Mouse (Mus musculus): ENCODE data around the gene Cdh18. TPM values are rescaled to one million over a fixed set of nuclear protein-coding genes. Genes with fewer than 3 reads are reported as not detected.
"Not testable (repeated sequence)": the region's sequence is repeated elsewhere in the genome, so short reads cannot be mapped to it uniquely, and the experiment has no call there.

The Cdh18 gene
- polyA plus RNA-seq, 1 experiment from 2014 or later = 1.3 TPM

DNA sequence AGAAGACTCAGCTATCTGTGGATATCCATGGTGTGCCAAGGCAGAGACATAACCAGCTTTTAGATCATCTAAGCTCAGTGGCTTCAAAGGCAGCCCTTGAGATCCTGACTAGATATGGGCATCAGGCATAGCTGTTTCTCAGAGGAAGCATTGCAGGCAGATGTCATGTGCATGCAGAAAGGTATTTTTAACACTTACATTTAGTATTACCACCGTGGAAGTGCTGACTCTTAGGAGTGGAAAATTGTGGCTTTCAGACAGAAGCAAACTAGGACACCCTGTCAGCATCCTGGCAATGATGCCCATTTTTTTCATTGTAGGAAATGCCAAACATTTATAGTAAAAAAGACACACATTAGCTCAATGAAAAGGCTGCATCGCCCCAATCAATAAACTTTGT is 503.2 kb downstream of the Cdh18 start:
- DNase-seq (ENCODE audit: low spot score) (no peak), ATAC-seq (ENCODE audit: low FRiP score) (no peak)
- 86% methylated on average over 2 of the region's 2 CpGs for WGBS
- Histone ChIP-seq H3K27me3 (ENCODE audit: control insufficient read depth, insufficient read depth, low read length) (no peaks in the 10 kb centered on the region), H3K4me3 (ENCODE audit: low read depth, low read length) (no peak overlapping the region), H3K4me1 (replicated peaks; ENCODE audit: control insufficient read depth, insufficient read depth, low read length) (no peaks in the 10 kb centered on the region), H3K36me3 (ENCODE audit: control insufficient read depth, insufficient read depth, low read length) (no peaks in the 10 kb centered on the region), H3K9ac (ENCODE audit: low read depth, low read length) (no peak overlapping the region), H3K27ac (ENCODE audit: low read depth, low read length) (no peak overlapping the region), H3K4me2 (replicated peaks; ENCODE audit: low read depth, low read length) (no peak overlapping the region), H3K9me3 (ENCODE audit: control insufficient read depth, low read length) (no peaks in the 10 kb centered on the region)

DNA sequence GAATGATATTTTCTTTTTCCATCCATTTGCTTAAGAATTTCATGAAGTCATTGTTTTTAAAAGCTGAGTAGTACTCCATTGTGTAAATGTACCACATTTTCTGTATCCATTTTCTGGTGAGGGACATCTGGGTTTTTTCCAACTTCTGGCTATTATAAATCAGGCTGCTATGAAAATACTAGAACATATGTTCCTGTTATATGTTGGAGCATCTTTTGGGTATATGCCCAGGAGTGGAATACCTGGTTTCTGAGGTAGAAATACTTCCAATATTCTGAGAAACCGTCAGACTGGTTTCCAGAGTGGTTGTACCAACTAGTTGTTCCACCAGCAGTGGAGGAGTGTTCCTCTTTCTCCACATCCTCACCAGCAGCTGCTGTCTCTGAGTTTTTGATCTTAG is 536.5 kb downstream of the Cdh18 start:
- 91% methylated on average over 1 of the region's 1 CpGs for WGBS

DNA sequence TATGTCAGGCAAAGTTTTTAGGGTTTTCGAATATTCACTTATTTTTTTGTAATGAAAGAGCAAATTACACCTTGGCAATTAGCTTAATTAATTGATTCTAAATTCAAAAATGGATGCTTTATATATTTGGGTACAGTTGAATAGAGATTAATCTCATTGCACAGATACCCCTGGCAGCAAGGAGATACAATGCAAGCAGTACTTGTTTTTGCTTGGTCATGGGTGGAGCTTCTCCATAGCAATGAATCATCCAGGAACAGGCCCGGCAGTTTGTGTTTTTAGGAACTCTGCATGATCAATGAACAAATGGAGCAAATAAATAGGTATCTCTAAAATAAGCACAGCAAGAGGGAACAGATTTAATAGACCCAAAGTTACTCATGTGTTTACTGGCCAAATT is 538.7 kb downstream of the Cdh18 start:
- H3K36me3 ChIP-seq (ENCODE audit: control insufficient read depth, insufficient read depth, low read length) = no peaks in the 10 kb centered on the region
- no peaks in the 10 kb centered on the region for H3K27me3 ChIP-seq (ENCODE audit: control insufficient read depth, insufficient read depth, low read length)
- no peak overlapping the region for H3K4me3 ChIP-seq (ENCODE audit: low read depth, low read length)
- H3K4me2 ChIP-seq (replicated peaks; ENCODE audit: low read depth, low read length) = no peak overlapping the region
- ATAC-seq (ENCODE audit: low FRiP score) (no peak), DNase-seq (ENCODE audit: low spot score) (no peak)
- no peak overlapping the region for H3K27ac ChIP-seq (ENCODE audit: low read depth, low read length)
- no peaks in the 10 kb centered on the region for H3K4me1 ChIP-seq (replicated peaks; ENCODE audit: control insufficient read depth, insufficient read depth, low read length)
- H3K9ac ChIP-seq (ENCODE audit: low read depth, low read length) = no peak overlapping the region
- WGBS = 75% methylated on average over 2 of the region's 2 CpGs
- no peaks in the 10 kb centered on the region for H3K9me3 ChIP-seq (ENCODE audit: control insufficient read depth, low read length)

More for the DNA sequence above, 536.5 kb downstream of the Cdh18 start:
- H3K4me3 ChIP-seq (ENCODE audit: low read depth, low read length); H3K9me3 ChIP-seq (ENCODE audit: control insufficient read depth, low read length); H3K9ac ChIP-seq (ENCODE audit: low read depth, low read length); H3K4me1 ChIP-seq (replicated peaks; ENCODE audit: control insufficient read depth, insufficient read depth, low read length); DNase-seq (ENCODE audit: low spot score); ATAC-seq (ENCODE audit: low FRiP score); H3K27ac ChIP-seq (ENCODE audit: low read depth, low read length); H3K4me2 ChIP-seq (replicated peaks; ENCODE audit: low read depth, low read length); H3K27me3 ChIP-seq (ENCODE audit: control insufficient read depth, insufficient read depth, low read length); H3K36me3 ChIP-seq (ENCODE audit: control insufficient read depth, insufficient read depth, low read length): not testable (repeated sequence)

DNA sequence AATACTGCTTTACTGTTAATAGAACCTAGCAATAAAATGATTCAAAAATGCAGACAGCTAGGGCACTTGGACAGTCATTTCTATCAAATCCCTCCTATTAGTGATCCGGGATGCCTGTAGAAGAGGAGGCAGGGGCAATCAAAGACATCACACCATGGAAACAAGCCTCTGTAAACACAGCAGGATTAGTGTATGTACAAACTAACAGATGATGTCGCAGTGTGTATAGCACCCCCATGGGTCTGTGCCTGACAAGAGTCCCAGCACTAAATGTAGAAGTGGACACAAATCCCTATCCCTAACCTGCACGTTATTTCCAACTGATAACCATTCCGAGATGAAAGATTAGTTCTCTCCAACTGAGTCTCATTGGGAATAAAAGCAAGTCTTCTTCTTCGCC is 547.8 kb downstream of the Cdh18 start:
- Histone ChIP-seq H3K9me3 (ENCODE audit: control insufficient read depth, low read length) (no peaks in the 10 kb centered on the region), H3K4me2 (replicated peaks; ENCODE audit: low read depth, low read length) (no peak overlapping the region), H3K27me3 (ENCODE audit: control insufficient read depth, insufficient read depth, low read length) (no peaks in the 10 kb centered on the region), H3K9ac (ENCODE audit: low read depth, low read length) (no peak overlapping the region), H3K27ac (ENCODE audit: low read depth, low read length) (no peak overlapping the region), H3K4me1 (replicated peaks; ENCODE audit: control insufficient read depth, insufficient read depth, low read length) (no peaks in the 10 kb centered on the region), H3K4me3 (ENCODE audit: low read depth, low read length) (no peak overlapping the region), H3K36me3 (ENCODE audit: control insufficient read depth, insufficient read depth, low read length) (no peaks in the 10 kb centered on the region)
- no peak for ATAC-seq (ENCODE audit: low FRiP score)
- 86% methylated on average over 5 of the region's 5 CpGs for WGBS
- DNase-seq (ENCODE audit: low spot score) = no peak

DNA sequence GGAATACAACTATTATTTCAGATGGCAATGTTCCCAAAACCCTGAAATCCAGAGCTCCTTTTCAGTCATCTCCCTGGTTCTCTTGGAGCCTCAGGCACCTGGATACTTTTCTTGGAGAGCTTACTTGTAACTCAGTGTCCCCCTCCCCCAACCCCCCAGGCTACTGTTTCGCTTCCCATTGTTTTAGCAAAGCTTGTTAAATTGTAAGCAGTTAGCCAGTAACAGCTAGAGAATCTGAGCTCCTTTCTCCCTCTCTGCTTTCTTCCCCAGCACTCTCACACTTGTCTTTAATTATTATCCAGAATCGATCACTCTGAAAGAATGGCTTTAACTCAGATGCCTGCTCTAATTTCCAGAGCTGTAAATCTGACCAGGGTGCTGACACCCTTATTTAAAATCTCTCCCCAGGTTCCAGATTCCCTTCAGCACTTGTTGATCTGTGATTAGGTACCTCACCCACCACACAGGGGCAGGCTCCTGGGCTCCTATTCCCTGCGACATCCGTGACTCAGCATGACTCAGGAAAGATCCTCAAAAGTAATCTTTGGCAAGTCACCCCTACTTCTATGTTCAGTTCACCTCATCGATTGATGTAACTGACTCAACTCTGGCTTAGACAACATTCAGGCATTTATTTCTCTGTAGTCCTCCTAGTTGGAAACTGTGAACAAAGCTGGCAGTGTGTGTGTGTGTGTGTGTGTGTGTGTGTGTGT is 556.0 kb downstream of the Cdh18 start:
- Histone ChIP-seq H3K4me1 (replicated peaks; ENCODE audit: control insufficient read depth, insufficient read depth, low read length) (no peaks in the 10 kb centered on the region), H3K4me2 (replicated peaks; ENCODE audit: low read depth, low read length) (no peak overlapping the region), H3K9ac (ENCODE audit: low read depth, low read length) (no peak overlapping the region), H3K9me3 (ENCODE audit: control insufficient read depth, low read length) (no peaks in the 10 kb centered on the region), H3K4me3 (ENCODE audit: low read depth, low read length) (no peak overlapping the region), H3K27ac (ENCODE audit: low read depth, low read length) (no peak overlapping the region), H3K27me3 (ENCODE audit: control insufficient read depth, insufficient read depth, low read length) (no peaks in the 10 kb centered on the region), H3K36me3 (ENCODE audit: control insufficient read depth, insufficient read depth, low read length) (no peaks in the 10 kb centered on the region)
- no peak for DNase-seq (ENCODE audit: low spot score)
- ATAC-seq (ENCODE audit: low FRiP score) = no peak; the same call in 1 of the 2 replicates
- WGBS = 48% methylated on average over 5 of the region's 5 CpGs

DNA sequence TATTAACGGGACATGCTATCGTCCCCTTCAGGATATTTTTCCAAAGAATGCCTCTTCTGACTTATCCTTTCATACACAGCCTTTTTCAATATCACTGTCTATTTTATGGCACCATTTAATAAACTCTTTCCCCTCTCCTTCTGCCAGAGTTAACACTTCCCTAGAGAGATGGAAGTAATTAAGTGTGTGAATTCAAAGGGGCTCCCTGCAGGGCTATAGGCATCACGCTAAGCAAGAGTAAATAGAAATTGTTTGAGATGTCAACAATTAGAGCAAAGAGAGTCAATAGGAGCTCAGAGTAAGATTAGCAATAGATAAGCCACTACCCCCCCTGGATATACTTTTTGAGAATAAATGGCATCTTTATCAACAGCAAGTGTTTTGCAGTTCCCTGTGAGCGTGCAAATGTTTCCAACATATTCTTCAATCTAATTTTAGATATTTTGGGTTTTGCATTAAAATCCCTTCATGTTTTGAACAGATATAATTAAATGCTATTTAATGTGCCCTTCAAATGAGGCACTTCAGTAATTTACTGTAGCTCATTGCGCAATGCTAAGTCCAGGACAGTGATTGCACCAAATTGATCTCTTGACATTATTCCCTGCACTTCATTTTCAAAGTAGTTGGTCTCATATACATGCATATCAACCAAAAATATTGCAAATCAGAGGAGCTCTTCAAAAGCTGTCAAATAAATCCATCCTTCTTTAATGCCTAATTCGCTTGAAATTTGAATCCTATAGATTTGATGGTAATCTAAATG is 586.3 kb downstream of the Cdh18 start:
- no peak overlapping the region for H3K27ac ChIP-seq (ENCODE audit: low read depth, low read length)
- H3K4me1 ChIP-seq (replicated peaks; ENCODE audit: control insufficient read depth, insufficient read depth, low read length) = no peaks in the 10 kb centered on the region
- ATAC-seq (ENCODE audit: low FRiP score) (no peak), DNase-seq (ENCODE audit: low spot score) (no peak)
- no peak overlapping the region for H3K9ac ChIP-seq (ENCODE audit: low read depth, low read length)
- no peaks in the 10 kb centered on the region for H3K27me3 ChIP-seq (ENCODE audit: control insufficient read depth, insufficient read depth, low read length)
- 70% methylated on average over 6 of the region's 6 CpGs for WGBS
- no peak overlapping the region for H3K4me3 ChIP-seq (ENCODE audit: low read depth, low read length)
- H3K4me2 ChIP-seq (replicated peaks; ENCODE audit: low read depth, low read length) = no peak overlapping the region
- no peaks in the 10 kb centered on the region for H3K9me3 ChIP-seq (ENCODE audit: control insufficient read depth, low read length)
- no peaks in the 10 kb centered on the region for H3K36me3 ChIP-seq (ENCODE audit: control insufficient read depth, insufficient read depth, low read length)

DNA sequence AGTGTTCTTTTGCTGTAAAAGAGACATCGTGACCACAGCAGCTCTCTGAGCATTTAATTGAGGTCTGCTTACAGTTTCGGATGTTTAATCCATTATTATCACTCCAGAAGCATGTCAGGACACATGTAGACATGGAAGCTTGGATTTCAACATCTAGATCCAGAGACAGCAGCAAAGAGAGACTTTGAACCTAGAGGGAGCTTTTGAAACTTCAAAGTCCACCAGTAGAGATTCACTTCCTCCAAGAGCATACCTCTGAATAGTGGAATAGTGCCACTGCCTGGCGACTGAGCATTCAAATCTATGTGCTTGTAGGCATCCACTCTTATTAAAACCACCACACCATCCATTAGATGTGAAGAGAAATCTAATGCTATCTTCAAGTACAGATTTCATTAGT is 588.1 kb downstream of the Cdh18 start:
- Histone ChIP-seq H3K9ac (ENCODE audit: low read depth, low read length) (no peak overlapping the region), H3K27ac (ENCODE audit: low read depth, low read length) (no peak overlapping the region), H3K4me1 (replicated peaks; ENCODE audit: control insufficient read depth, insufficient read depth, low read length) (no peaks in the 10 kb centered on the region), H3K4me3 (ENCODE audit: low read depth, low read length) (no peak overlapping the region), H3K4me2 (replicated peaks; ENCODE audit: low read depth, low read length) (no peak overlapping the region), H3K27me3 (ENCODE audit: control insufficient read depth, insufficient read depth, low read length) (no peaks in the 10 kb centered on the region), H3K36me3 (ENCODE audit: control insufficient read depth, insufficient read depth, low read length) (no peaks in the 10 kb centered on the region), H3K9me3 (ENCODE audit: control insufficient read depth, low read length) (no peaks in the 10 kb centered on the region)
- DNase-seq (ENCODE audit: low spot score) (no peak), ATAC-seq (ENCODE audit: low FRiP score) (no peak)
- 81% methylated on average over 3 of the region's 3 CpGs for WGBS

DNA sequence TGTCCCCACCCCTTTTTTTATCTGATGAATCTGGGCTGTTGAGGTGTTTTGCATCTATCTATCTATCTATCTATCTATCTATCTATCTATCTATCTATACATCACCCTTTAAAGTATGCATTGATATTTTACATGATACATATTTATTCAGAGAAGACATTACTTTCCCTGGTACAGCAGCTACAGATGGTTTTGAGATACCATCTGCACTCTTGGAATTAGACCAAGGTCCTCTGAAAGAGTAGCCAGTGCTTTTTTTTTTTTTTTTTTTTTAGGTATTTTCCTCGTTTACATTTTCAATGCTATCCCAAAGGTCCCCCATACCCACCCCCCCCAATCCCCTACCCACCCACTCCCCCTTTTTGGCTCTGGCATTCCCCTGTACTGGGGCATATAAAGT is 594.1 kb downstream of the Cdh18 start:
- H3K9me3 ChIP-seq (ENCODE audit: control insufficient read depth, low read length); H3K4me3 ChIP-seq (ENCODE audit: low read depth, low read length); H3K9ac ChIP-seq (ENCODE audit: low read depth, low read length); H3K36me3 ChIP-seq (ENCODE audit: control insufficient read depth, insufficient read depth, low read length); H3K27ac ChIP-seq (ENCODE audit: low read depth, low read length); H3K4me1 ChIP-seq (replicated peaks; ENCODE audit: control insufficient read depth, insufficient read depth, low read length); H3K27me3 ChIP-seq (ENCODE audit: control insufficient read depth, insufficient read depth, low read length); DNase-seq (ENCODE audit: low spot score); H3K4me2 ChIP-seq (replicated peaks; ENCODE audit: low read depth, low read length); ATAC-seq (ENCODE audit: low FRiP score): not testable (repeated sequence)
- WGBS = no CpG with 5 or more reads among the region's 1 CpGs

DNA sequence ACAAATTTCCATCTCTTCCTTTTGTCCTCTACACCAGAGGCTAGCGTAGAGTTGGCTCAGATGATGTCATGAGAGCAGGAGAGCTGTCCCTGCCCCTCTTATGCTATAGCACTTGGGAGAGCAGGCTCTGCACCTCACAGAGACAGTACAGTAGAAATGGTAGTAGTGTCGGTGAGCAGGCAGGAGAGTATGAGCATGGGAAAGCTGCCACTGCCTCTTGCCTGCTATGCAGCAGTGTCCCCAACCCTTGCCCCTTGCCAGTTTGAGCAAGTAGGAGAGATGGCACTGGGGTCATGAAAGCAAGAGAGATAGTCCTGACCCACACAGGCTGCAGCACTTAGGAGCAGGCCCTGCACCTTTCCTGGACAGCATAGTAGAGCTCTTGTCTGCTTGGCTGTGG is 607.1 kb downstream of the Cdh18 start:
- Histone ChIP-seq H3K4me2 (replicated peaks; ENCODE audit: low read depth, low read length) (no peak overlapping the region), H3K36me3 (ENCODE audit: control insufficient read depth, insufficient read depth, low read length) (no peaks in the 10 kb centered on the region), H3K4me3 (ENCODE audit: low read depth, low read length) (no peak overlapping the region), H3K27me3 (ENCODE audit: control insufficient read depth, insufficient read depth, low read length) (no peaks in the 10 kb centered on the region), H3K9ac (ENCODE audit: low read depth, low read length) (no peak overlapping the region), H3K27ac (ENCODE audit: low read depth, low read length) (no peak overlapping the region), H3K9me3 (ENCODE audit: control insufficient read depth, low read length) (no peaks in the 10 kb centered on the region), H3K4me1 (replicated peaks; ENCODE audit: control insufficient read depth, insufficient read depth, low read length) (no peaks in the 10 kb centered on the region)
- WGBS = 86% methylated on average over 2 of the region's 2 CpGs
- DNase-seq (ENCODE audit: low spot score) (no peak), ATAC-seq (ENCODE audit: low FRiP score) (no peak)

All from hindbrain, embryonic 11.5 days (tissue).